Mouse (Mus musculus): ENCODE measurements around the gene Snx29. TPM values are rescaled to one million over a fixed set of nuclear protein-coding genes. Genes with fewer than 3 reads are reported as not detected.

Snx29 gene
- total and polyA plus RNA-seq, 3 experiments = 1.2 to 3.2 (median 3.1) TPM

GRCm38 (mm10) chr16:11709999-11710667 lies 387.4 kb downstream of the Snx29 start:
- Histone ChIP-seq H3K9ac (ENCODE audit: insufficient read depth, low read depth) (no peak overlapping the region), H3K79me2 (replicated peaks; ENCODE audit: control insufficient read depth, extremely low read depth, insufficient read depth, poor library complexity, severe bottlenecking) (no peaks in the 10 kb centered on the region), H3K27ac (ENCODE audit: insufficient read depth, low read depth) (no peak overlapping the region), H3K4me1 (ENCODE audit: control insufficient read depth in 1 of 2, insufficient read depth in 2 of 2) (peaks cover 2 to 19% of the 10 kb centered on the region in 2 experiments; a peak in 2 of 4 replicates), H3K4me2 (ENCODE audit: insufficient read depth, low read depth, poor library complexity, severe bottlenecking) (no peak overlapping the region), H3K27me3 (replicated peaks) (no peaks in the 10 kb centered on the region), H3K9me3 (replicated peaks; ENCODE audit: low read length) (no peaks in the 10 kb centered on the region), H3K36me3 (replicated peaks in 1 of 2; ENCODE audit: control insufficient read depth in 1 of 2, insufficient read depth in 1 of 2, low read length in 1 of 2) (no peaks in the 10 kb centered on the region), H3K4me3 (replicated peaks in 1 of 3; ENCODE audit: low read depth in 2 of 3, low read length in 2 of 3, poor library complexity in 1 of 3) (no peak overlapping the region)
- TF ChIP-seq KAT2A (IDR thresholded peaks at IDR 0.05; ENCODE audit: insufficient replicate concordance, low read length) = no peak
- no peak for TF ChIP-seq RAD21 (IDR thresholded peaks at IDR 0.05; ENCODE audit: low read depth, low read length)
- no peak for TF ChIP-seq SIN3A (IDR thresholded peaks at IDR 0.05; ENCODE audit: low read length)
- no peak for TF ChIP-seq ELF1 (IDR thresholded peaks at IDR 0.05; ENCODE audit: low read depth, low read length)
- TF ChIP-seq RCOR1 (conservative IDR thresholded peaks at IDR 0.05; ENCODE audit: low read depth, low read length) = no peak
- no peak for TF ChIP-seq MXI1 (IDR thresholded peaks at IDR 0.05; ENCODE audit: low read depth, low read length)
- TF ChIP-seq UBTF (IDR thresholded peaks at IDR 0.05; ENCODE audit: low read depth, low read length) = no peak
- TF ChIP-seq NRF1 (IDR thresholded peaks at IDR 0.05; ENCODE audit: low read depth, low read length) = no peak
- TF ChIP-seq USF2 (conservative IDR thresholded peaks at IDR 0.05; ENCODE audit: low read depth, low read length) = no peak
- TF ChIP-seq CTCF (conservative IDR thresholded peaks at IDR 0.05 in 1 of 2, IDR thresholded peaks at IDR 0.05 in 1 of 2; ENCODE audit: low read depth in 2 of 2, low read length in 2 of 2) = no peak
- no peak for TF ChIP-seq JUND (conservative IDR thresholded peaks at IDR 0.05; ENCODE audit: low read depth, low read length)
- no peak for DNase-seq (ENCODE audit: extremely low read depth)
- dilution Hi-C loops (cut with MboI; ENCODE audit: extremely low pct_ligation_motif_present, extremely low pct_unique_long_range_greater_than_20kb, low sequenced_read_pairs) = no loop called here
- in situ Hi-C loops (cut with MboI; ENCODE audit: low pct_ligation_motif_present, low pct_unique_long_range_greater_than_20kb, low sequenced_read_pairs) = loop anchor here (25.0 kb wide), 1 partner anchor 227 kb away; no protein-coding TSS in a partner anchor

GRCm38 (mm10) chr16:11713265-11713865 lies 390.7 kb downstream of the Snx29 start:
- TF ChIP-seq JUN (IDR thresholded peaks at IDR 0.05; ENCODE audit: insufficient read depth, low read depth, low read length) (no peak), POLR2AphosphoS2 (IDR thresholded peaks at IDR 0.05; ENCODE audit: low read depth, low read length) (no peak), UBTF (IDR thresholded peaks at IDR 0.05; ENCODE audit: low read depth, low read length) (no peak)
- dilution Hi-C loops (cut with MboI; ENCODE audit: extremely low pct_ligation_motif_present, extremely low pct_unique_long_range_greater_than_20kb, low sequenced_read_pairs) (no loop called here), in situ Hi-C loops (cut with MboI; ENCODE audit: low pct_ligation_motif_present, low pct_unique_long_range_greater_than_20kb, low sequenced_read_pairs) (loop anchor here (25.0 kb wide), 1 partner anchor 224 kb away; no protein-coding TSS in a partner anchor)
- no peak overlapping the region for H3K4me3 ChIP-seq (replicated peaks in 1 of 3; ENCODE audit: low read depth in 2 of 3, low read length in 2 of 3, poor library complexity in 1 of 3)
- no peaks in the 10 kb centered on the region for H3K9me3 ChIP-seq (replicated peaks; ENCODE audit: low read length)
- no peak for DNase-seq (ENCODE audit: extremely low read depth)
- H3K9ac ChIP-seq (ENCODE audit: insufficient read depth, low read depth) = no peak overlapping the region
- no peak overlapping the region for H3K27ac ChIP-seq (ENCODE audit: insufficient read depth, low read depth)
- no peaks in the 10 kb centered on the region for H3K27me3 ChIP-seq (replicated peaks)
- no peaks in the 10 kb centered on the region for H3K36me3 ChIP-seq (replicated peaks in 1 of 2; ENCODE audit: control insufficient read depth in 1 of 2, insufficient read depth in 1 of 2, low read length in 1 of 2)
- H3K4me2 ChIP-seq (ENCODE audit: insufficient read depth, low read depth, poor library complexity, severe bottlenecking) = no peak overlapping the region
- peaks cover 4 to 19% of the 10 kb centered on the region in 2 experiments; a peak in 3 of 4 replicates for H3K4me1 ChIP-seq (ENCODE audit: control insufficient read depth in 1 of 2, insufficient read depth in 2 of 2)
- H3K79me2 ChIP-seq (replicated peaks; ENCODE audit: control insufficient read depth, extremely low read depth, insufficient read depth, poor library complexity, severe bottlenecking) = no peaks in the 10 kb centered on the region

Data from CH12.LX (cell line).